Mouse (Mus musculus): ENCODE data around the gene Dclk1.

The Dclk1 gene

DNA sequence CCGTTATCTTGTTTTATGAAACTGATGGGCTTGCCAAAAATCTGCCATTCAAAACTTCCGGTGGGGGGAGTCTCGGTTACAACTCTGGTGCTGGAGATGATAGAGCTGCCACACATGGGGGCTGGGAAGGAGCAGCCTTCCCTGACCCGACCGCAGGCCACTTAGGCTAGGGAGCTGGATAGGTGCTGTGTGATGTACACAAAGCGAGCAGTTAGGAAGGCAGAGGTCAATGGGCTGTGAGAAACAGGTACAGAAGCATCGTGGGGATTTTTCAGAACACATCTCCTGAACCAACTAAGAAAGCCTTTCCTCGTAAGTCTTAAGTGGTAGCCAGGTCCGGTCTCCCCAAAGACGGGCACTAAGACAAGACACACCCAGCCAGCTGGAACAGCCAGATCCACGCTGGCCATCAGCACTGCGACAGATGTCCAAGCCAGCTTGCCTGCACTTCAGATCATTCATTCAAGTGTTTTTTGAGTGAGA is 297.7 kb downstream of the Dclk1 start:
- DNase-seq (ENCODE audit: low spot score in 2 of 2), result no peak

DNA sequence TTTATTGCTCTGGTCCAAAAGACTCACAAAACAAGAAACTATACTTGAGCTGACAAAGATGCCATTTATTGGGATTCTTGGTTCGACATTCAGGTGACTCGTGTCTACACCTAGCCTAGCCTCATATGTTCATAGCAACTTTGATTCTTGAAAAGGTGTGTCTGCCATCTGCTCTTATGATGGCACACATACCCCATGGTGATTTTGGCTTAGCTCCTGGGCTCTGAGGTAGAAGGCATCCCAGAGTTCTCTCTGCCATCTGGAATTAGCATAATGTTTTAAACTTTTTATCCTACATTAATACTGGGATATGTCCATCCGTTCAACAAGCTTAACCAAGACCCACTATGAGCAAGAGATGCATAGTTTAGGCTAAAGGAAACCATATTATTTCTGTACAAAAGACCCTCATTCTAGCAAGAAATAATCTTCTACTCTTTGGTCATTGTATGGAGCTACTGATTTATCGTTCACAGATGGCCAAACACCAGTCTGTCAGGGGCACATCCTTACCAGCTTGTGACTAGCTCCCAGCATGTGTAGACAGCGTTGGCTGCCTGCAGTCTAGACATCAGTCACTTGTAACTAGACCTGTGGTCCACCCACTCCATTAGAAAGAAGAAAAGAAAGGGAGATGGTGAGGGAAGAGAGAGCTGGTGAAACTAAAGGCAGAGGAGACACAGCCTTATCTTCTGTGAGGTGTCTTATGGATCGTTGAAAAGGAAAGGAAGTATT is 298.4 kb downstream of the Dclk1 start:
- DNase-seq (ENCODE audit: low spot score in 2 of 2), result no peak

GRCm38 (mm10) chr3:55541799-55542198 is 299.6 kb downstream of the Dclk1 start:
- no peak for DNase-seq (ENCODE audit: low spot score in 2 of 2)

GRCm38 (mm10) chr3:55542310-55542709 is 300.1 kb downstream of the Dclk1 start:
- peak; percentile 65 to 69 for DNase-seq (ENCODE audit: low spot score in 2 of 2)

DNA sequence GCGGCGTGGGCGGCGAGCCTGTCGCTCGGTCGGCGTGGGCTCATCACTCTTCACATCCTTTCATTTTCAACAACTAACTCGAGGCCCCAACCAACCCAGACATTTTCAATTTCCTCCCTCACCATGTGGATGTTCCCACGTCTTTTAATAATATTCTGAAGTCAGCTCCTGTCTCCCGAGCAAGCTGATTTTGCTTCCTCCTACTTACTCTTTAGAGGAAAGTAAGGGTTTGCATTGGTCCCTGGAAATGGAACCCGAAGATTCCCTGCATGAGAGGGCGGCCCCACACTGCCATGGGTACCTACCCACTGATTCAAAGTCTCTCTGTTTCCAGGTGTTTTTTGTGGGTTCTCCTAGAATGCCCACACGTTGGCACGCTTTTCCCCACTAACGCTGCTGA is 300.8 kb downstream of the Dclk1 start:
- no peak for DNase-seq (ENCODE audit: low spot score in 2 of 2)

DNA sequence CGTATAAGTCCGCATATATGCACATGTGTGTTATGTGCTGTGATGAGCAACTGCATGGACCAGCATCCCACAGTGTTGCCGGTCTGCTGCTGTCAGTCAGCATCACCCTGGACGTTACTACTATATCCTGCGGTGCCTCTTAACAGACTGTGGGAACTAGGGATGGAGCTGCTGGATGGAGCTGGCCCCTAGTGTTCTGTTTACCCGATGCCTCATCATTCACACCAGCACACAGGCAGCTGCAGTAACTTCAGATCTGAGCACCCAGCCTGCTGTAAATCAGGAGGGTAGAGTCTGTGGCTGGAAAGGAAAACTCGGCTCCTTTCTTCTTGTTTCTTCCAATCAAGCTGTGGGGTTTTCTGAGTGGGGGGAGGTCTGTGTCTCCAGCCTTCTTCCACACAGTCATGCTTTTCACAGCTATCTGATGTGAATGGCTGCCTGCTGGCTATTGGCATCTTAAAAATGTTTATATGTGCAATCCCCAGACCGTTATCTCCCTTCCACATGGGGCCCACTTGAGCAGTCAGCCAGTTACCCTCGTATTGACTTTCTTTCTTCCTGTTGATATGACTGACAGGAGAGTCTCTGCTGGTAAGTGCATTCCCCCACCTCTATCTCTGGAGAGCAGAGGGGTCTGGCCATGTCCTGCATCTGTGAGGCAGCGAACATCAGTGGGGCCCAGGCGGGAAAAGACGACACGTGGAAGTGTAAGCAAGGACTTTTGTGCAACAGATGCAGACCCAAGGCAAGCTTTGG is 301.9 kb downstream of the Dclk1 start:
- DNase-seq (ENCODE audit: low spot score in 2 of 2), result no peak

- no peak for DNase-seq (ENCODE audit: low spot score in 2 of 2)
These were observed 303.1 kb downstream of the Dclk1 start for GRCm38 (mm10) chr3:55545296-55545695.

DNA sequence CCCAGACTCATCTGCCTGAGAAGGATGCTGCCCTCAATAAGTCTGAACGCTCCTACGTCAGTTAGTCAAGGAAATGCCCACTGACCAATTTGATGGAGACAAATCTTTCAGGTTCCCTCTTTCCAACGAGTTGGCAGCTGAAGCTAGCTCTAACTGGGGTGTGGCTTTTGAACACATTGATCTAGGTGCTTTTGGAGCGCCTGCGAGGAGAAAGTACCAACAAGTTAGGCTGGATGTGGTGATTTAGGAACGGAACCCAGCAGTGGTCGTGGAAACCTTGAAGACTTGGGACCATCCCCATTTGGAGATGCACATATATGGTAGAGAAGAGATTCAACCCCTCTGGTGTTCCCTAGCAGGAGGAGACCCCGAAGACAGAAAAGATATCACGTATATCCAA is 303.8 kb downstream of the Dclk1 start:
- no peak for DNase-seq (ENCODE audit: low spot score in 2 of 2)

- DNase-seq (ENCODE audit: low spot score in 2 of 2), result no peak
These were observed 304.9 kb downstream of the Dclk1 start for GRCm38 (mm10) chr3:55547106-55547505.

DNA sequence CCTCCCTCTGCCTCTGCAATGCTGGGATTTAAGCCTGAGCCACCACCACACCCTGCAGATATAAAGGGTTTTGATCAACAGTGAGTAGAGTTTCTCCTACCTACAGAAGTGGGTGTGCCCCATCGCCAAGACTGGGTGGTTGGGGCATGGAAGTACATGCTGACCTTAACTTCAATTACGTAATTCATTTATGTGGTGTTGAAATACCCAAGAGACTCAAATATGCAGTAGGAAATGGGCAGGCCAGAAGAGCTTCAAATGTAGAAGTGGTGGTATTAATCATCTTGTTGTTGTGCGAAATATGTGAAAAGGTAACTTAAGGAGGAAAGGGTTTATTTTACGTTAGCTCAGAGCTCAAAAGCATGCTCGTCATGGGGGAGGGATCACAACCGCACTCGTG is 307.2 kb downstream of the Dclk1 start:
- DNase-seq (ENCODE audit: low spot score in 2 of 2), result no peak

DNA sequence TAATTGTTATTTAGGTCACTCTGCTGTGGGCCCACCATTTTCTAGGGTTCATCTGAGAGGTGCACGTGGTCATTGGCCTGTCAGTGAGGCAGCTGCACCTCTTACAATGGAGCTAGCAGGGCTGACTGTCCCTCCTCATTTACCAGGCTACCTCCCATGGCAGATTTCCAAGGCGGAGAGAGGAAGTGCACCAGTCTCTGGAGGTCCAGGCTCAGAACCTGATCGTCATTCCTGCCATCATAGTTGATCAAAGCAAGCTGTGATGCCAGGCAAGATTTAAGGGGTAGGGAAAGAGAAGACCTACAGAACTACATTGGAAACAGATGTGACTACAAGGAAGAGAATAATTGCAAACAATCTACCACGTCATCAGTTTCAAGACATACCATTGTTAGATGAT is 308.8 kb downstream of the Dclk1 start:
- no peak for DNase-seq (ENCODE audit: low spot score in 2 of 2)

DNA sequence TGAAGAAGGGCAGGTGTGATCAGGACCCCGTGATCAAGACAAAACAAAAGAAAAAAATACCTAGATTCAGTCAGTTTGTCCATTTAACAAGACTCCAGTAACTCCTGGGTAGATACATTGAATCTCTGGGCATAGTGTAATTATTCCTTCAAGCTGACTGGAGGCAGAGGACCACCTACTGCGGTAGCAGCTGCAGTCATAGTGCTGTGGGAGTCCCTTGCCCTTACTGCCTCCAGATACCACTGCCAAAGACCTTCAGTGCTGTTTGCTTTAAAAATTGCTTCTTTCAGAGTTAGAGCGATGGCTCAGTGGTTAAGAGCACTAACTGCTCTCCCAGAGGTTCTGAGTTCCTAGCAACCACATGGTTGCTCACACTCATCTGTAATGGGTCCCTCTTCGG is 309.7 kb downstream of the Dclk1 start:
- no peak for DNase-seq (ENCODE audit: low spot score in 2 of 2)

GRCm38 (mm10) chr3:55553031-55553430 is 310.9 kb downstream of the Dclk1 start:
- no peak for DNase-seq (ENCODE audit: low spot score in 2 of 2)

GRCm38 (mm10) chr3:55555848-55556247 is 313.7 kb downstream of the Dclk1 start:
- DNase-seq (ENCODE audit: low spot score in 2 of 2), result no peak

DNA sequence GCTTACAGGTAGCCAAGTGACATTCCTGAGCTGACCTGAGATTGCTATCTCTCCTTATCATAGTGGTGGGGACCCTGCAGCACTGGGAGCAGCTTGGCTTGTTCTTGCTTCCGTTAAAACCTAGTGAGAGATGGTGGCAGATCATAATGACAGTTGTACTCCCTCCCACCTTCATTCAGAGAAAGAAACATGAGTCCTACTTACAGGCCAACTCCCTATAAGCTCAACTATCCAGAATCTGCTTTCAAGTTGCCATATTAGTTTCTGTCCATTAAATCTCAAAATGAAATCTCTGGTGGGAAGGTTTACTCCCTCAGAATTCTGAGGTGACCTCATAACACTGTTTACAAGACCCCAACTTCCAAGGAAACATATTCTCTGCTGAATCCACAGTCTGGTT is 316.4 kb downstream of the Dclk1 start:
- DNase-seq (ENCODE audit: low spot score in 2 of 2), result no peak

- DNase-seq (ENCODE audit: low spot score in 2 of 2), result no peak
These were observed 325.3 kb downstream of the Dclk1 start for GRCm38 (mm10) chr3:55567476-55567875.

GRCm38 (mm10) chr3:55569539-55569938 is 327.4 kb downstream of the Dclk1 start:
- no peak for DNase-seq (ENCODE audit: low spot score in 2 of 2)

DNA sequence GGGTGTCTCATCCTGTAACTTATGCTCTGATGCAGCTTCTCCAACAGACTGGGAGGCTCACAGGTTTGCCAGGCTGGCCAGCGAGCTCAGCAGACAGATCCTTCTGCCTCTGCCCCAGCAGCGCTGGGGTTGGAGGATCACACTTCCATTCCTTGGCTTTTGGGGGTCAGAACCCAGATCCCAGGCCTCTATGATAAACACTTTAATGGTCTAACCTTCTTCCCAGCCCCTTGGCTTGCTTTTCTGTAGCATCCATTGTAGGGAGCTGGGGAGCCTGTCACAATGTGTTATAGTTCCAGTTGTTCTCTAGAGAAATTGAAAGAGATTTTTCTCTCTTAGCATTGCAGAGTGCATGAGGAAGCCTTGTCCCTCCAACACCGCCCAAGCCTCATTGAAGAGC is 328.9 kb downstream of the Dclk1 start:
- no peak for DNase-seq (ENCODE audit: low spot score in 2 of 2)

GRCm38 (mm10) chr3:55571552-55572296 is 329.6 kb downstream of the Dclk1 start:
- DNase-seq (ENCODE audit: low spot score in 2 of 2), result no peak

DNA sequence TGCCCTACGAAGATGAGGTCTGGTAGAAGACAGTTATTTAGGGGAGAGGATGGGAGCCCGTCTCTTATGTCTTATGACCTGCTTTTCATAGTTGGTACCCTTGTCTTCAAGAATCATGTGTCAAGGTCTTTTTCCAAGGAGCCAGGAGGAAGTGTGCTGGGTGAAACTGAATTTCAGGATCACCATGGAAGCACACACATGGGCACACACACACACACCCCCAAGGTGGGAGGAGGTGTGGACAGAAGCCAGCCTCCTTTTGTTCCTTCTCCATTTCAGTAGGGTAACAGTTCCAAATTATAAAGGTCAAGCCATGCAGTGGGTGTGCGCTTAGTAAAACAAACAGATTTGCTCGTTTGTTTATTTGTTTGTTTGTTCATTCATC is 330.1 kb downstream of the Dclk1 start:
- DNase-seq (ENCODE audit: low spot score in 2 of 2), result no peak

DNA sequence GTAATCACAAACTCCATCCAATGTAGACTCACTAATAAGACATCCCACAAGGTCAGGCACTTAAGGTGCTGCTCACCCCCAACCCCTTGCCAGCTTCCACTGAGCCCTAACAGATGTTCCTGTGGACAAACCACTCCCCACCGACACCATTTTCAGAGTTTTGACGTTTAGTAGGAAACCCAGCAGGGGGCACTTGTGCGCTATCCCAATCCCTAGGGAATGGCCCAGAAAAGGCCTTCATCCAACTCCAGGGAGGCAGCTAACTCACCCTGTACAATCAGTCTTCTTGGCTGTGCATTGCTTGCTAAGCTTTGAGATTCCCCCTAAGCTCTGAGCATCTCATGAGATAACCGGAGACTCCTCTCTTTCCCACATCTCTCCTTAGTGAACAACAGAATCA is 331.8 kb downstream of the Dclk1 start:
- peak in 1 of 2 experiments; percentile 13 for DNase-seq (ENCODE audit: low spot score in 2 of 2)

- DNase-seq (ENCODE audit: low spot score in 2 of 2), result no peak
These were observed 345.3 kb downstream of the Dclk1 start for GRCm38 (mm10) chr3:55587434-55587971.

Data from frontal cortex, postnatal 10 days (tissue).